Mouse (Mus musculus) myocyte (in vitro differentiated cells): ENCODE data around the gene Slco4a1. TPM values are rescaled to one million over a fixed set of nuclear protein-coding genes. Genes with fewer than 3 reads are reported as not detected.

Source experiments
- H3K27me3 ChIP-seq: one replicate; pipeline ENCODE4 v1.6.1; 2011; ENCODE audit not compliant: control insufficient read depth, insufficient read depth, insufficient read length
- H3K36me3 ChIP-seq: one replicate; pipeline ENCODE4 v1.6.1; 2011; ENCODE audit not compliant: control insufficient read depth, insufficient read depth
- H3K4me2 ChIP-seq: one replicate; pipeline ENCODE4 v1.6.1; 2011; ENCODE audit warnings: low read depth, control low read depth
- H3K4me3 ChIP-seq: one replicate; pipeline ENCODE4 v1.5.1; 2011; ENCODE audit warnings: mild to moderate bottlenecking, control low read depth, moderate library complexity
- H3K79me2 ChIP-seq: one replicate; pipeline ENCODE4 v1.6.1; 2011; ENCODE audit not compliant: control insufficient read depth, insufficient read depth
- H3ac ChIP-seq: one replicate; pipeline ENCODE4 v1.6.1; 2011; ENCODE audit not compliant: control insufficient read depth, insufficient read length
- CEBPB ChIP-seq: IDR thresholded peaks from 2 replicates; pipeline ENCODE4 v1.6.1; 2011; ENCODE audit warnings: mild to moderate bottlenecking, moderate library complexity; ENCODE audit not compliant: poor library complexity, insufficient read depth, severe bottlenecking
- E2F4 ChIP-seq: IDR thresholded peaks from one replicate; pipeline ENCODE4 v1.6.1; 2011; ENCODE audit warnings: mild to moderate bottlenecking, control low read depth, moderate library complexity; ENCODE audit not compliant: insufficient read depth
- MAX ChIP-seq: IDR thresholded peaks from one replicate; pipeline ENCODE4 v1.6.1; 2011; ENCODE audit warnings: low read depth, mild to moderate bottlenecking, control low read depth
- MYOD1 ChIP-seq, 3 experiments: IDR thresholded peaks; one replicate each; pipeline ENCODE4 v1.6.1; 2011; ENCODE audit warnings: control low read depth in 2 of 3, low read depth in 2 of 3, mild to moderate bottlenecking in 2 of 3, moderate library complexity in 1 of 3; ENCODE audit not compliant: insufficient read length in 2 of 3, control insufficient read depth in 1 of 3
- MYOG ChIP-seq, 3 experiments: IDR thresholded peaks; one replicate each; pipeline ENCODE4 v1.6.1; 2011; ENCODE audit warnings: control low read depth in 2 of 3, low read depth in 2 of 3, mild to moderate bottlenecking in 2 of 3; ENCODE audit not compliant: insufficient read length in 2 of 3, control insufficient read depth in 1 of 3, insufficient read depth in 1 of 3
- POLR2A ChIP-seq: IDR thresholded peaks from one replicate; pipeline ENCODE4 v1.6.1; 2011; ENCODE audit warnings: low read depth, mild to moderate bottlenecking, control low read depth, moderate library complexity; ENCODE audit not compliant: insufficient read length
- POLR2AphosphoS2 ChIP-seq: IDR thresholded peaks from one replicate; pipeline ENCODE4 v1.6.1; 2011; ENCODE audit warnings: low read depth, control low read depth; ENCODE audit not compliant: insufficient read length
- REST ChIP-seq: IDR thresholded peaks from one replicate; pipeline ENCODE4 v1.6.1; 2011; ENCODE audit warnings: mild to moderate bottlenecking, control low read depth, moderate library complexity; ENCODE audit not compliant: insufficient read depth, insufficient read length
- SRF ChIP-seq: IDR thresholded peaks from one replicate; pipeline ENCODE4 v1.6.1; 2011; ENCODE audit warnings: low read depth; ENCODE audit not compliant: control insufficient read depth, insufficient read length
- TCF12 ChIP-seq: IDR thresholded peaks from one replicate; pipeline ENCODE4 v1.6.1; 2011; ENCODE audit warnings: mild to moderate bottlenecking, control low read depth; ENCODE audit not compliant: poor library complexity, insufficient read depth, severe bottlenecking
- TCF3 ChIP-seq: IDR thresholded peaks from one replicate; pipeline ENCODE4 v1.6.1; 2011; ENCODE audit warnings: low read depth, control low read depth; ENCODE audit not compliant: insufficient read length
- USF1 ChIP-seq: IDR thresholded peaks from one replicate; pipeline ENCODE4 v1.6.1; 2011; ENCODE audit warnings: low read depth, mild to moderate bottlenecking, control low read depth, moderate library complexity
- polyA plus RNA-seq: library from polyadenylated mRNA; unstranded; fragments of >200 nt; fragmentation: generic; extraction: Trizol; gene quantifications from one replicate; pipeline ENCODE4 v1.2.1, GENCODE M21; 2012; ENCODE audit warnings: missing spikeins

Slco4a1 gene
- polyA plus RNA-seq, 1 experiment, result 0.18 TPM

DNA sequence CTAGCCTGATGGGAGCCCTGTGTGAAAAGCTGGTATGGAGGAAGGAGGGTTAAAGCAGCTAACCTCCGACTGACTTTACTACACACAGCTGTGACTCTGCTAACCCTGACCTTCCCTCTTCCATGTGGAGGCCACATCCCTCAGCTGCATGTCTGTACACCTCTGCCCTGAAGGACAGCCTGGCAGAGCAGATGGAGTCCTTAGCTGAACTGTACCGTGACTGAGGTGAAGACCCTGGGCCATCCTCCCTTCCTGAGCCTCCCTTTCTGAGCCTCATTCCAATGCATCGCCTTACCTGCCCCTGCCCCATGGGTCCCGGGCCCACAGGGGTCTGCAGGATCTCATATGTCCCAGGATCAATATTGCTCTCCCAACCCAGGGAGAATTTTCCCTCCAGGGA, 28.8 kb downstream of the Slco4a1 start:
- Histone ChIP-seq H3K36me3 (no peaks in the 10 kb centered on the region), H3K4me2 (no peak overlapping the region), H3K4me3 (no peak overlapping the region), H3K27me3 (peaks cover 34% of the 10 kb centered on the region), H3K79me2 (no peaks in the 10 kb centered on the region), H3ac (no peak overlapping the region)
- TF ChIP-seq POLR2A, result no peak
- TF ChIP-seq REST, result no peak
- TF ChIP-seq MYOD1 (IDR thresholded peaks at IDR 0.05; ENCODE audit: control insufficient read depth in 1 of 3, insufficient read length in 2 of 3, low read depth in 2 of 3), result no peak
- TF ChIP-seq CEBPB, result no peak
- TF ChIP-seq USF1, result no peak
- no peak for TF ChIP-seq MYOG (IDR thresholded peaks at IDR 0.05; ENCODE audit: control insufficient read depth in 1 of 3, insufficient read depth in 1 of 3, insufficient read length in 2 of 3, low read depth in 2 of 3)
- TF ChIP-seq SRF, result no peak
- no peak for TF ChIP-seq TCF3

DNA sequence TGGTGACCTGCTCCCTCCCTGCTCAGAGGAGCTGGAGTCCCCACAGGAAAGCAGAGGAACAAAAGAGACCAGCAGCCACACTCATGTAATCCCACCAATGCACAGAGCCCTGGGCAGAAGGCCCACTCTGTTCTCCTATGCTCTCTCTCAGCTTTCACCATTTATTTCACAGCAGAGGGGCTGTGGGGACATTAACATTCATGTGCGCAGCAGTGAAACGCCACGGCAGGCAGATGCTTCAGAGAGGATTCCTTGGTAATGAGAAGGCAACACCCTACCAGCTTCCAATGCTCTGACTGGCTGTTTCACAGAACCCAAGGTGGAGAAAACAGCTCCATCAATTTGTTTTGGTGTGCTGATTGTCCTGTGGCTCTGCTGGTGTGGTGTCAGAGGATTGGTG, 29.3 kb downstream of the Slco4a1 start:
- no peak for TF ChIP-seq CEBPB
- no peak for TF ChIP-seq POLR2A
- TF ChIP-seq MYOD1 (IDR thresholded peaks at IDR 0.05; ENCODE audit: control insufficient read depth in 1 of 3, insufficient read length in 2 of 3, low read depth in 2 of 3), result no peak
- no peak for TF ChIP-seq MYOG (IDR thresholded peaks at IDR 0.05; ENCODE audit: control insufficient read depth in 1 of 3, insufficient read depth in 1 of 3, insufficient read length in 2 of 3, low read depth in 2 of 3)
- TF ChIP-seq SRF, result no peak
- no peak for TF ChIP-seq E2F4
- no peak for TF ChIP-seq TCF3
- TF ChIP-seq TCF12, result no peak
- TF ChIP-seq POLR2AphosphoS2, result no peak
- H3K27me3 ChIP-seq, result peaks cover 35% of the 10 kb centered on the region

DNA sequence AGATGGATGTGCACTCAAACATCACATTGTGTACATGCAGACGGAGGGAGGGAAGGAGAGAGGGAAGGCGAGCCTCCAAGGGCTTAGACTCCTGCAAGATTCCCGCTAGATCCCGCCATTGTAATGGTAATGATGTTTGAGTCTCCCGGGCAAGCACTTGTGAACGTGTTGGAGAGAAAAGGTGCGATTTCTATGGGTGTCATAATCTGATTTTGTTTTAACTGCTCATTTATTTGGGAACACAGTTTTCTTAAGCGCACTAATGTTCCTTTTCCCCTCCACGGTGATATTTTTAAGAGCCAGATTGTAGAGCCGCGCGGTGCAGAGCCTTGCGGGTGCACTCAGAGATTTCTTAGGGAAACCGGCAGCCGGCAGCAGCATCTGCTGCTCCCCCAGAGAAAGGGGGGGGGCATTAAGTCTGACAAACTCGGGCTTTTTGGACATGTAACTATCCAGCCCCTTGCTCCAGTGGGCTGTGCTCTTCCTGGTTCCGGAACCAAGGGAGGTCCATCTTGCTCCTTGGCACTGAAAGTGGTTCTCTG, 32.2 kb downstream of the Slco4a1 start:
- H3K79me2 ChIP-seq, result no peaks in the 10 kb centered on the region
- no peak overlapping the region for H3ac ChIP-seq
- peaks cover 50% of the 10 kb centered on the region for H3K27me3 ChIP-seq
- no peaks in the 10 kb centered on the region for H3K36me3 ChIP-seq
- no peak for TF ChIP-seq E2F4
- no peak overlapping the region for H3K4me2 ChIP-seq
- no peak overlapping the region for H3K4me3 ChIP-seq

More for the DNA sequence above, 29.3 kb downstream of the Slco4a1 start:
- H3K79me2 ChIP-seq, result no peaks in the 10 kb centered on the region
- no peak overlapping the region for H3ac ChIP-seq
- H3K36me3 ChIP-seq, result no peaks in the 10 kb centered on the region
- no peak overlapping the region for H3K4me3 ChIP-seq
- H3K4me2 ChIP-seq, result no peak overlapping the region

DNA sequence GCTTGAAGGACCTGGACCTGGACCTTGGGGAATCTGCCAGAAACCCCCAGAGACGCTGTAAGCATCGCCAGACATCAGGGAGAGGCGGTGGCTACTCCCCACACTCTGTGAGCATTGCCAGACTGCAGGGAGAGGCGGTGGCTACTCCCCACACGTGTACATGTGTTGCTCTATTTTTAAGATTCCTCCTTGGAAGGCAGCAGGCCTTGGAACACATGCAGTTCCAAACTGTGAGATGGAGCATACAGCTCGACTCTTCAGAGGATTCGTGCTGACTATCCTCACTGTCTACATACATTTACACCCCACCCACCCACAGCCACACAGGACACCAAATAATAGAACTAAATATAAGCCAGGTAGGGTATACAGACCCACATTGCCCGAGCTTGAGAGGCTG, 39.9 kb downstream of the Slco4a1 start:
- Histone ChIP-seq H3K4me2 (no peak overlapping the region), H3K27me3 (peaks cover 67% of the 10 kb centered on the region), H3K36me3 (no peaks in the 10 kb centered on the region), H3K79me2 (no peaks in the 10 kb centered on the region), H3K4me3 (no peak overlapping the region), H3ac (no peak overlapping the region)
- TF ChIP-seq USF1, result no peak
- no peak for TF ChIP-seq REST
- no peak for TF ChIP-seq POLR2AphosphoS2
- TF ChIP-seq MYOG (IDR thresholded peaks at IDR 0.05; ENCODE audit: control insufficient read depth in 1 of 3, insufficient read depth in 1 of 3, insufficient read length in 2 of 3, low read depth in 2 of 3), result no peak
- TF ChIP-seq POLR2A, result no peak
- no peak for TF ChIP-seq MAX
- TF ChIP-seq TCF3, result no peak
- TF ChIP-seq TCF12, result no peak
- no peak for TF ChIP-seq CEBPB
- no peak for TF ChIP-seq SRF
- TF ChIP-seq MYOD1 (IDR thresholded peaks at IDR 0.05; ENCODE audit: control insufficient read depth in 1 of 3, insufficient read length in 2 of 3, low read depth in 2 of 3), result no peak
- no peak for TF ChIP-seq E2F4

DNA sequence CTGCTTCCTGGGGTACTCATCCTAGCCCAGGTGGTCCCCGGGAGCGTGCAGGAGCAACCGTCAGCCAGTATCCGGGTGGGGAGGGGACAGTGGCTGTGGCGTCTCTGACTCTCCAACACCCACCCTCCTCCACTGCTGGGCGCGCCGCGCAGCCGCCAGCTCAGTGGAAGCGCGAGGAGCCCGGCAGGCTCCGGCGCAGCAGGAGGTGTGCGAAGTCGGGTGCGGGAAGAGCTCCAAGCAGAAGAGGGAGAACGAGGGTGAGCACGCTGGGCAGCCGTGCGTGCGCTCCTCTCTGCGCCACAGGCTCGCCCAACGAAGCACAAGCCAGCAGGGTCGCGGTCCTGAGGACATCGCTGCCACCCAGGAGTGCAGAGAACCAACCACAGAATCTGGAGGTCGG, 43.7 kb downstream of the Slco4a1 start, which contains the start of gene Ntsr1:
TSS of gene Ntsr1 (plus strand) at position 236 of the 400 bp plus-strand sequence.
- Histone ChIP-seq H3K4me3 (no peak within 1 kb of the TSS), H3K36me3 (no peaks in the 10 kb centered on the region), H3K4me2 (no peak within 1 kb of the TSS), H3K27me3 (peaks cover 74% of the 10 kb centered on the region), H3K79me2 (no peaks in the 10 kb centered on the region), H3ac (no peak within 1 kb of the TSS)
- TF ChIP-seq SRF (no peak), CEBPB (no peak)

DNA sequence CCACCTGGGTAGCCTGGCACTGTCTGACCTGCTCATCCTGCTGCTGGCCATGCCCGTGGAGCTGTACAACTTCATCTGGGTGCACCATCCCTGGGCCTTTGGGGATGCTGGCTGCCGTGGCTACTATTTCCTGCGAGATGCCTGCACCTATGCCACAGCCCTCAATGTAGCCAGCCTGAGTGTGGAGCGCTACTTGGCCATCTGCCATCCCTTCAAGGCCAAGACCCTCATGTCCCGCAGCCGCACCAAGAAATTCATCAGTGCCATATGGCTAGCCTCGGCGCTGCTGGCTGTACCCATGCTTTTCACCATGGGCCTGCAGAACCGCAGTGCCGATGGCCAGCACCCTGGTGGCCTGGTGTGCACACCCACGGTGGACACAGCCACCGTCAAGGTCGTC, 44.7 kb downstream of the Slco4a1 start:
- TF ChIP-seq TCF12 (no peak), POLR2AphosphoS2 (no peak), TCF3 (no peak), MYOD1 (IDR thresholded peaks at IDR 0.05; ENCODE audit: control insufficient read depth in 1 of 3, insufficient read length in 2 of 3, low read depth in 2 of 3) (no peak)
- H3K4me3 ChIP-seq, result no peak overlapping the region
- no peak overlapping the region for H3K4me2 ChIP-seq
- no peaks in the 10 kb centered on the region for H3K36me3 ChIP-seq
- no peaks in the 10 kb centered on the region for H3K79me2 ChIP-seq
- H3ac ChIP-seq, result no peak overlapping the region
- peaks cover 66% of the 10 kb centered on the region for H3K27me3 ChIP-seq
